Mouse (Mus musculus) telencephalon, adult 2 months (tissue): ENCODE measurements around the gene Bola2.
"Not testable (repeated sequence)": the region's sequence is repeated elsewhere in the genome, so short reads cannot be mapped to it uniquely, and the experiment has no call there.

Experiments
- DNase-seq: peaks from one replicate; pipeline ENCODE4 v3.0.0-alpha.2; 2011; ENCODE audit warnings: low read depth, low spot score

Bola2 gene

DNA sequence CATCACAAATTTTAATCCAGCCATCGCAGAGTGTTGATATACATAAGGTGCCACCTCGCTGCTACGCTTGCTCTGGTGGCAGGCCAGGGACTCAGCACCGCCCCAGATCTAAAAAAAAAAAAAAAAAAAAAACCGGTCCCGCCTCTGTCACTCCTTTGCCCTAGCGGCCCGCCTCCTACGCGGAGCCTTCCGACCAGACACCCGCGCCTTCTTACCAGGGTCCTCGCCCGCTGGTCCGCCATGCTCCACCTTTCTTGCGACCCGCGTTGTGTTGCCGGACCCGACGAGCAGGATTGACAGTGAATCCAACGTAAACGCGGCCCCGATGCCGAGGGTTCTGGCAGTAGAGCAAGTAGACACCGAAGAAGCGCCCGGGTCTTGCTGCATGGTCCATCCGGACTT is at the start of gene Bola2:
TSS of gene Bola2 (plus strand) at position 192 of the 402 bp plus-strand sequence.
- DNase-seq = no peak

- no peak for DNase-seq
These were observed 49.5 kb upstream of the Bola2 start for GRCm38 (mm10) chr7:126645708-126646107.

DNA sequence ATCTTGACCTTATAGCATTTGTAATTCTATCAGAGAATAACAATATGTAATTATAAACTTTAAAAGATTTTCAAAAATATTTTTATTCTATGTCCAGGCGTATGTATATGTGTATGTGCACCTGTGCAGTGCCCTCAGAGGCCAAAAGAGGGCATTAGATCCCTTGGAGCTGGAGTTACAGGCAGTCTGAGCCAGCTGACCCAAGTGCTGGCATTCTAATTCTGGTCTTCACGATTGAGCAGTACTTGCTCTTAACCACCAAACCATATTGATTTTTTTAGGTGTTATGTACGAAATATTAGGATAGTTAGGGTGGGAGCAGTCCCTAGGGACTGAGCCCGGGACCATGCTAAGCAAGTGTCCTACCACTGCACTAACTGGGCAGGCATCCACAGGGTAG is 46.7 kb upstream of the Bola2 start:
- no peak for DNase-seq

- DNase-seq = peak; percentile 92
These were observed 45.8 kb upstream of the Bola2 start, which contains the start of gene Sgf29 for GRCm38 (mm10) chr7:126649231-126650051. Gene Sgf29 (plus strand): TSS chr7:126649309.

- no peak for DNase-seq
These were observed 44.3 kb upstream of the Bola2 start for GRCm38 (mm10) chr7:126650852-126651251.

GRCm38 (mm10) chr7:126653991-126654390 is 41.2 kb upstream of the Bola2 start:
- DNase-seq = no peak

DNA sequence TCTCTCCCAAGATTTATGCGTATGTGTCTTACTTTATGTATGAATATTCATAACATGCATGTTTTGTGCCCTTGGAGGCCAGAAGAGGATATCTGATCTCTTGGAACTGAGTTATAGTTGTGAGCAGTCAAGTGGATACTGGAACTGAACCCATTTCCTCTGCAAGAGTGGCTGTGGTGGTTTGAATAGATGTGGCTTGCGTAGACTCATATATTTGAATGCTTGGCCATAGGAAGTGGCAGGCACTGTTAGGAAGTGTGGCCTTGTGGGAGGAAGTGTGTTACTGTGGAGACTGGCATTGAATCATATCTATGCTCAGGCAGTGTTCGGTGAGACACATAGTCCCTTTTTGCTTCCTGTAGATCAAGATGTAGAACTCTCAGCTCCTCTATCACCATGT is 39.5 kb upstream of the Bola2 start:
- DNase-seq = no peak

GRCm38 (mm10) chr7:126657522-126657921 is 37.7 kb upstream of the Bola2 start:
- no peak for DNase-seq

- DNase-seq = no peak
These were observed 35.4 kb upstream of the Bola2 start for GRCm38 (mm10) chr7:126659771-126660170.

DNA sequence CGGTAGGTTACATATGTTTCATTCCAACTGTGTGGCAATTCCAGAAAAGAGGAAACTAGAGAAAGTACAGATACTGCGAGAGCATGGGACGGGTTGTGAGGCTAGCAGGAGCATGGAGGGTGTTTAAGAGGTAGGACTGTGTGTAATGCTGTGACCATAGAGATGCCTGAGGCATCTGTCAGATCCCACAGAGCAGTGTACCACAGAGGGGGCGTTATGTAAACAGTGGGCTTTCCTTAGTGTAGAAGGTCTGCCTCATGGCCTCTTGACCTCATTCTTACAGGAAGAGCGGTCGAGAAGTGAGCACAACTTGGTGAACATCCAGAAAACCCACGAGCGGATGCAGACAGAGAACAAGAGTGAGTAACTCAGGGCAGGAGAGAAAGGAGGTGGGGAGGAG is 31.6 kb upstream of the Bola2 start:
- no peak for DNase-seq

GRCm38 (mm10) chr7:126665269-126665668 is 29.9 kb upstream of the Bola2 start:
- DNase-seq = no peak

- DNase-seq = no peak
These were observed 27.6 kb upstream of the Bola2 start for GRCm38 (mm10) chr7:126667495-126668090.

GRCm38 (mm10) chr7:126668452-126668851 is 26.7 kb upstream of the Bola2 start:
- DNase-seq = no peak

DNA sequence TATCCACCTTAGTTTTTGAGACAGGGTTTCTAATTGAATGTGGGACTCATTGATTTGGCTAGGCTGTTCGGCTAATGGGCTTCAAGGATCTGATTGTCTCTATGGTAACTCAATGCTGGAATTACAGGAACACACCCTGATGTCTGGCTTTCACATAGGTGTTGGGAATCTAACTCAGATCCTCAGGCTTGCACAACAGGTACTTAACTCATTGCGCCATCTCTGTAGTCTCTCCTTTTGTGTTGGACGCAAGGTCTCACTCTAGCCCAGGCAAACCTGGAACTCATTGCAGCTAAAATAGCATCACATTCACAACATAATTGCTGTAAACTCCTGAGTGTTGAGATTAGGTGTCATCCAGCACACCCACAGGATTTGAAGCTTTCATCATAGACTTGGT is 25.0 kb upstream of the Bola2 start:
- DNase-seq = no peak

GRCm38 (mm10) chr7:126672111-126672510 is 23.1 kb upstream of the Bola2 start:
- no peak for DNase-seq

DNA sequence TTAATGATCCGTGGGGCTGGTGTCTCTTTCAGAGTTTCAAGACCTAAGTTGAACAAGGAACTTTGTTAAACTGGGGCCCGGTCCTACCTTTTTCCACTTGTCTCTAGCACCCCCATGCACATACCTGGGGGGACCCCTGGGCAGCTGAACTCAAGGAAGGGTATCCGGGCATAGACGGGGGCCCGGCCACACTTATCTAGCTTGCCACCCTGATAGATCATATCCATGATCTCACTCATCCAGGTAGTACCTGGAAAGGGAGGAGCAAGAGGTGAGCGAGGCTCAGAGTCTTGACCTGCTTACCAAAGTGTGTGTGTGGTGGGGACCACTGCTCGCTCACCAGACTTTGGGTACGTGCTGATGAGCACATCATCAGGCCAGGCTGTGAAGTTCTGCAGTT is 20.1 kb upstream of the Bola2 start:
- no peak for DNase-seq

GRCm38 (mm10) chr7:126676207-126676606 is 19.0 kb upstream of the Bola2 start, which contains the start of gene Sult1a1:
Gene Sult1a1 (minus strand): TSS chr7:126676432.
- DNase-seq = no peak

DNA sequence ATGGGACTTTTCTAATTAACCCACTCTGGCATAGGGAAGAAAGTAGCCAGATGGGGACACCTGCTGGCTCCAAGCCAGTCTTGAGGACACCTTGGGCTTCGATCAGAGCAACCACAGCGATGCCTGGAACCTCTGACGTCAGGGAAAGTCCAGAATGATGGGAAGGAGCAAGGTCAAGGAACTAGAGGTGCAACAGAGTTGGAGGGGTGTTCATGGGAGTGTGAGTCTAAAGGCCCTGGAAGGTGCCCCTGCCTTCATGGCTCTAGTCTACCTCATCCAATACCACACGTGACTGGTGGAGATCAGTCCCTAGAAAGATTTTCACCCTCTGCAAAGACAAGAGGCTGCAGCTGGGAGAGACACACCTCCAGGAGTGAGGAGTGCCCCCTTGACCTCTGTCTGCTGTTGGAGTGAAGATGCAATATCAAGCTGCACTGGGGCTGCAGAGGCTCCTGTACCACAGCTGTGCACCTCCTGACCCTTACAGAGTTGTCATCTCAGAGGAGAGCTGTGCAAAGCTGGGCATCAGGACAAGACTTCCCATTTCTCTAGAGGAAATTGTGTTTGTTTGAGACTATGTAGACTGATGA is 18.5 kb upstream of the Bola2 start:
- DNase-seq = no peak

DNA sequence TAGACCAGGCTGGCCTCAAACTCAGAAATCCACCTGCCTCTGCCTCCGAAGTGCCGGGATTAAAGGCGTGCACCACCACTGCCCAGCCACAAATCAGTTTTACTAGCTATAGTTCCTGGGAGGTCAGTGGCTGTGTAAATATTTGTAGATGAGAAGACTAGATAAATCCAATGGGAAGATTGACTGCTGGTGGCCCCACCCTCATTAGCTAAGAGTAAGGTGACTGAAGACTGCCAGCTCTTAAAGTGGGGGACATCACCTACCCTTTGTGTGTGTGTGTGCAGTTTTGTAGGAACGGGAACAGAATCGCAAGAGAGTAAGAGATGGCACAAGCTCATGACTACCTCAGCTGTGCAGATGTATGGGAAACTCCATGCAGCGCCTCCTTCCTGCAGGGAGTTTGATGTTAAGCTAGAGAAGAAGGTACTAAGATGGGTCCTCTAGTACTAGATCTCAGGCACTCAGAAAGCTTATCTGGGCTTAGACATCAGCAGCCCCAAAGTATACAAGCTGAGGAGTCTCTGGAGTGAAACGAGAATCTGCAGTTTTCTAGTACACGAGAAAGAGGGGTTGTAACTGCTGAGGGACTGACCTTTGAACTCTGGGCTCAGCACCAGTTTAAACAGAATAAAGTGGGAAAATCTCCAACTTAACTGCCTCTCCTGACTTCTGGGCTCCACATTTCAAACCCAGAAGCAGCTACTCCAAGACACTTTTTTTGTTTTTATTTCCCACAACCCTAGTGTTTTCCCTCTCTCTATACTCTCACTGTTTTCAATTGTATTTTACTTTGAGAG is 16.5 kb upstream of the Bola2 start:
- no peak for DNase-seq

- no peak for DNase-seq
These were observed 15.5 kb upstream of the Bola2 start for GRCm38 (mm10) chr7:126679683-126680082.

DNA sequence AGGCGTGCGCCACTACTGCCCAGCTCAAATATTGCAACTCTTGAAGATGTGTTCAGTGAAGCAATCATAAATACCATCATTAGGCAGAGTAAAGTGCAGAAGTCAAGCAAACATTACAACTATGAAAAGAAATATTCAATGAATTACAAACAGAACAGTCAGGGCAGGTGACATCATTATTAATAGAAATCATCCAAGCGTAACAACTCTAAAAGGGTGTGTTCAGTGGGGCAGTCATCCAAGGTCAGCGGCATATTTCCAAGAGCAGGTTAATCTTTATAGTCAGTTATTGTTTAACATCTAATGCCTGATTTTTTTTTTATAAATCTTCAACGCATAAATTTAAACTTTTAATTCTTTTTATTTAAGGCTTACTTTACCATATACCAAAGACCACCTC is 14.0 kb upstream of the Bola2 start:
- no peak for DNase-seq

DNA sequence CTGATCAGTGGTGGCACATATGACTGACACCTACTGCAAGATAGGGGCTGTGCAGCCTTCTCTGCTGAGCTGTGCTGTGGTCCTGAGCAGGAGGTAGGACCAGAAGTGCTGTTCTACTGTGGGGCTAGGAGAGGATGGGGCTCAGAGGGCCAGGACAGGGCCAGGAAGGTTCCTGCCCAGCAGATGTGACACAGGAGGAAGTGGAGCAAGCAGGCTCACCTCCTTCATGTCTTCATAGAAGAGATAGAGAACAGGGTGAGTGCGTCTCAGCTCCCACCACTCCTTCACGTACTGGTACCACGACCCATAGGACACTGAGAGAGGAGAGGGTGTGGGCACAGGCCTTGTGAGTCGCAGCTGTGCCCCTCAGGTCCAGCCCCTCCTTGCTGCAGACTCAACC is 7.0 kb upstream of the Bola2 start:
- DNase-seq = not testable (repeated sequence)
